Mouse (Mus musculus) lung, postnatal 4 days (tissue): ENCODE measurements at regions not wholly inside any gene's neighbourhood (a gene's known extent, or its start where the extent isn't known, plus 50 kb on each side); places are given as distances from the start of the nearest gene placed in this dataset.
A peak's percentile ranks its signal among the peaks of the same experiment; 100 is the strongest.

Source experiments
- DNase-seq, 2 experiments: peaks; one replicate each; pipeline ENCODE4 v3.0.0; 2021

DNA sequence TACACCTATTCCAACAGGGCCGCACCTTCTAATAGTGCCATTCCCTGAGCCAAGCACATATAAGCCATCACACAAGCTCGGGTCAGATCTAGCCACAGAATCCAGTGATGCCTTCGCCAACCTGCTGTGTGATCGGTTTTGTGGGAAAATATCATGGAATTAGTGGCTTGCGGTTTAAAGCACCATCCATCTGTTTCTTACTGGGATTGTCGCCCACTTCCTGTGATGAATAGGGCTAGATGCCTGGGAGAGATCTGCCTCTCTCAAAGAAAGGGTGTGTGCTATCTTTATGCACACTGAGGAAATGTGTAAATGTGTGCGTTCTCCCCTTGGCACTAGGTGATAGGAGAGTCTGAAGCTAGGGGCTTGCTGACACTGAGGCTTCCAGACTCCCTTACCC is 154.5 kb upstream of the Smim23 start:
- no peak for DNase-seq

DNA sequence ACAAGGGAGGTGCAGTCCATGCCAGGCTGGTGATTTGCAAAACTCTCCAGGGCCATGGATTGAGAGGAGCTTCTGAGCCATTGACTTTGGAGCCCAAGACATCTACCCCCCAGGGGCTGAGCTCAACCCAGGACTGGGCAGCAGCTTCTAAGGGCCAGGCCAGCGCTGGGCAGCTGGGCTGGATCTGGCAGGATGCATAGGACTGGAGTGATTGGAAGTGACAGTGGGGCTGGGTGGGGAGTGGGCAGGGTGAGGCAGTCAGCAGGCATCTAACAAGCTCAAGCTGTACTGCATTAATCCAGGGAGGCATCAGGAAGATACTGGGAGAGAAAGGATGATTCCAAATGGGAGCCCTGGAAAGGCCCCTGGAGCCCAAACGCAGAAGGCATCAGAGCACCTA is 152.2 kb upstream of the Smim23 start:
- DNase-seq = no peak

DNA sequence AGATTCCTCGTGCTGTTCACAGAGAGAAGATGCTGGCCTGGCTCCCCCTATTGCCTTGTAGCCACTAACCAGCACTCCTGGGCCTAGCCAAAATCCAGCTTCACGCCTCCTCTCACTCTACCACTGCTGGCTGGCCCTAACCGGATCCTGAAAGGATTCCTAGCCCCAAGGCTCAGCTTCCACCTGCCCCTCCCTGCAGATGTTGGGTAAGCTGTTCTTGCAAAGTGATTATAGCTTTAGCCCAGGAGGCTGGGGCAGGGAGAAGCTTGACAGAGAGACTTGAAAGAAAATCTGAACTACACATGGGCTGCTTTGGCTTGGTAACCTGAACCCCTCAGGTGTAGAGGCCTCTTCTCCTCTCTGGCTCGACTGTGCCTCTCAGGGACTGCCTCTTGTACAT is 149.0 kb upstream of the Smim23 start:
- DNase-seq = no peak

DNA sequence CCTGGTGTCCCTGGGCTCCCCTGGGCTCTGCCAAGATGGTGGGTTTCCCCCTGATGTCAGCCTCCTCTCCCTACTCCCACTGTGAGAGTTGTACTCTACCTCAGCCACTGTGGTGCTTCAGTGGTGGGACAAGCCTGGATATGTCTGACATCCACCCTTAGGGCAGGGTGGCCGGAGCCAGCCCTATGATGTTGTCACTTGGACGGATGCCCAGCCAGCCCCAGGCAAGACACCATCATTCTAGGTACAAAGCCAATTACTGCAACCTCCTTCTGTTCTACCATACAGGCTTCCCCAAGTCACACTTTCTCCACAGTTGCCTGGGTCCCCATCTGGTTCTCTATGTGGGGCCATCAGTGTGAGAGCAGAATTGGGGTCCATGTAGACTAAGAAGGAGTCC is 141.0 kb upstream of the Smim23 start:
- peak; percentile 20 to 40 for DNase-seq

DNA sequence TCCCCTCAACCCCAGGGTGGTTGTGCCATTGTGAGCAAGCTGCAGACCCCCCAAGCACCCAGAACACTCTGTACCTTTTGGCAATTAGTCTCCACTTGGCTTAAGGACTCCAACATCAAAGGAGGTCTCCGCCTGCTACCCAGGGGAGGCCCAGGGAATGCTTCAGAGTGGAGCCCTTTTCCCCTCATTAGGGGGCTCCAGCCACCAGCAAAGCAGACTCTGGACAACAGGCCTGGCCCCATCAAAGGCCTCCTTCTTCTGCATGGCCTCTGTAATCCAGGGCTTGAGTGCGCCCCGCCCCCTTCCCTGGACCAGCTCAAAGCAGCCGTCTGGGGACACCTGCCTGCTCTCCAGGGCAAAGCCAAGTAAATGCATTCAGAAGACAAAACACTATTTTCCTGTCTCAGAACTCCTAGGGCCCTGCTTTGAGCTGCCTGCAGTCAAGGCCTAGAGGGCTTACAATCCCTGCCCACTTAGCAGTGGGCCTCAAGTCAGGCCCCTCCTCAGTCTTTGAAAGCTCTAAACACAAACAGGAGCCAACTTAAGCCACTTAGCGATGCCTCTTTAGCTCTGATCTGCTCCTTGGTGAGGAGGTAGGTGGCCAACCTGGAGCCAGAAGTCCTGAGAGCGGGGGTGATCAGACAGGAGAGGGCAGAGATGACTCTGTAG is 139.4 kb upstream of the Smim23 start:
- DNase-seq = no peak

DNA sequence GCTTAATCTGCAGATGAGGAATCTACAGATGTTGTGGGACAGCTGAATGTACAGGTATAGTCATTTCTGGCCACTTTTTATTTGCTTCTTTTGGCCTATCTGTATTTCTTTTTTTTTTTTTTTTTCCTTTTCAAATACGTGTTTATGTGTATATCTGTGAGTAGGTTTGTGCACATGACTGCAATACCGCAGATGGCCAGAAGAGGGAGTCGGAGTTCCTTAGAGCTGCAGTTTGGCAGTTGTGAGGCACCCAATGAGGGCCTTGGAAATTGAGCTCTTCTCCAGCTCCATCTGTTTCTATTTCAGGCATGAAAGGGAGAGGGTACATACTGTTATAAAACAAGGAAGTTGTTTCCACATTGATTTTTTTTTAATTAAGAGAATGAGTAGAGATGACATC is 137.2 kb upstream of the Smim23 start:
- DNase-seq = no peak

DNA sequence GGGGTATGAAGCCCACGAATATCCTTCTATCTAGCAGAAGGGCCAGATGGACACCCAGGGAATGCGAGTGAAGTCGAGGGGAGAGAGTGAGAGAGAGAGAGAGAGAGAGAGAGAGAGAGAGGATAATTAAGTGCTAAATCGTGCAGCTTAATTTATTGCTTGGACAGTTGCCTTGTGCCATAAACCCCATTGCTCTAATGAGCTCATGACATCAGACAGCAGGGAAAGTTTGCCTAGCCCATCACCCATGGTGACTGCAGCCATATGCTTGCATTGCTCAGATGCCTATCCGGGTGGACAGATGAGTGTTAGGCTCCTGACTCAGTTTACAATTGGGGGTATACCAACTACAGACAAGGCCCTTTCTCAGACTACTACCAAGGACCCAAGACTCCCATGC is 134.6 kb upstream of the Smim23 start:
- DNase-seq = no peak

DNA sequence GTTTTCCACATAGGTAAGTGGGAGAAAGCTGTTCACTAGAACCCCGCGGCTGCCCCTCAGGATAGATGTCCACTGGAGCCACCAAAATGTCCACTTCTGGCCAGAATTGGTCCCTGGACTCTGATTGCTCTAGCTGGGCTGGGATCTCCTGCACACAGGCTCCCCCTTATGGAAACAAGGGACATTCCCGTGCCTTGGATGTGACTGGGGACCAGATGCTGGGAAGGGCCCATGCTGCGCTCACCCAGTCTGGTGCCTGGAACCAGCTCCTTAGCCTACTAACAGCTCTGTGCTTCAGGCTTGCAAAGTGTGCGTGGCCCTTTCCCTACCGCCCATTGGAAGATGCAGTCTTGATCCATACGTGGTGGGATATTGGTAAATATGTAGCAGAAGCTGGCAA is 132.6 kb upstream of the Smim23 start:
- peak; percentile 39 to 49 for DNase-seq

DNA sequence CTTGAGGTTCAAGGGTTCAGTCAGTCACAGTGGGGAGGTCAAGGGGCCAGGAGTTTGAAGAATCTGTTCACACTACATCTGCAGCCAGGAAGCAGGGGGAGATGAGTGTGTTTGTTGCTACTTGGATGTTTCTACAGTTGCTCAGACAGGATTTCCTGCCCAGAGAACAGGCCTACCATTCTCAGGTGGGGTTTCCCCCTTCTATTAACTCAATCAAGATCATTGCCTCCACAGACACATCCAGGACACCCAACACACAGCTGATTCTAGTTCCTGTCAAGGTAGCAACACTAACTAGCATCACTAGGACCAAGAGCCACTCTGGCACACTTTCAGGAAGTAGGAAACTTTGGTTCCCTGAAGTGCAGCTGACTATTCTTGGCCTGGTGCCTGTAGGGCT is 127.9 kb upstream of the Smim23 start:
- DNase-seq = no peak

DNA sequence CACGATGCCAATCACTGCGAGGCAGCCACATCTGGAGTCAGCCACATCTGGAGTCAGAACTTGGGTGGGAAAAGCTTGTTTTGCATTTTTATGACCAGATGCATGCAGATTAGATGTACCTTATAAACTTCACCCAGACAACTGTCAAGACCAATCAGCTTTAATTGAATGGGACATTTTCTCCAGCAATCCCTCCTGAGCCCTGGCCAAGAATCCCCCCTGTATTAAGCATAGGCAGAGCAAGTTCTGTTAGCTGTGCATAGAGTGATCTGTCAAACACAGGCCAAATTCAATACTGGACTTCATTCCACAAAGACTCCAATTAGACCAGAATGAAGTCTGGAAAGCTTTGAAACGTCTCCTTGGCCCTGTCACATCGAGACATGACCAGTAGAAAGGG is 123.7 kb upstream of the Smim23 start:
- no peak for DNase-seq

DNA sequence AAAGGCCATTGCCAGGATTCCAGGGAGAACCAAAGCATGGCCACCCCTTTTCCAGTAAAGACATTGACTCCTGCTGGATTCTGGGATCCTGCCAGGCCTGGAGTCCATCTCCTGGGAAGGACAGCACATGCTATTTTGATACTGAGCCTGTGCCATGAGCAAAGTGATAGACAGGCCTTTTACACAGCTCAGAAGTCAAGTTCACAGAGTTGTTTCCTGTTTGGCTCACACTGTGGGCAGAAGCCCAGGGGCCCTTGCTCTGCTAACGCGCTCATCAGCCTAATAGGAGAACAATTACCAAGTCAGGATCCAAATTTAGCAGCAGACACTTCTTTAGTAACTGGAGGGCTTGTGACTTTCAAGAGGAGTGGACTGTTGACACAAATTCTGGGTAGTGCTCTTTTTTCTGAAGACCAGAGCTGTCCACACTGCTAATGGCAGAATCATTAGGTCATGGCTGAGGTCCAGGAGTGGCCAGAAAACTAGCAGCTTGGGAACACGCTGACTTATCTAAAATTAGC is 122.1 kb upstream of the Smim23 start:
- DNase-seq = peak; percentile 11 to 41

DNA sequence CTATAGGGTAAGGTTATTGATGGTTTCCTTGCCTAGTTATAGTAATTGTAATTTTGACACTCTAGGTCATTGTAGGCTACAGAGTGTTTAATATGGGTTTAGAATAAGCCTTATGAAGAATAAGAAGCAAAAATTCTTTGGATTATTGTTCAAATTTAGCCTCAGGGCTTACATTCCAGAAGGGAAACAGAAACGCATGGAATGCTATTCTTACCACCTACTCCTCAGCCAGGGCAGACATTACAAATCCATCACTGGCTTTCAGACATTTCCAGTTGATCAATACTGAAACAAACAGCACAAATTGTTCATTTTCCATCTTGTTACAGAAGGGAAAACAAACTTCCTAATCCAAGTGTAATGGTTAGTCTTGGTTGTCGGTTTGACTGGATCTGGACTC is 120.7 kb upstream of the Smim23 start:
- DNase-seq = no peak

DNA sequence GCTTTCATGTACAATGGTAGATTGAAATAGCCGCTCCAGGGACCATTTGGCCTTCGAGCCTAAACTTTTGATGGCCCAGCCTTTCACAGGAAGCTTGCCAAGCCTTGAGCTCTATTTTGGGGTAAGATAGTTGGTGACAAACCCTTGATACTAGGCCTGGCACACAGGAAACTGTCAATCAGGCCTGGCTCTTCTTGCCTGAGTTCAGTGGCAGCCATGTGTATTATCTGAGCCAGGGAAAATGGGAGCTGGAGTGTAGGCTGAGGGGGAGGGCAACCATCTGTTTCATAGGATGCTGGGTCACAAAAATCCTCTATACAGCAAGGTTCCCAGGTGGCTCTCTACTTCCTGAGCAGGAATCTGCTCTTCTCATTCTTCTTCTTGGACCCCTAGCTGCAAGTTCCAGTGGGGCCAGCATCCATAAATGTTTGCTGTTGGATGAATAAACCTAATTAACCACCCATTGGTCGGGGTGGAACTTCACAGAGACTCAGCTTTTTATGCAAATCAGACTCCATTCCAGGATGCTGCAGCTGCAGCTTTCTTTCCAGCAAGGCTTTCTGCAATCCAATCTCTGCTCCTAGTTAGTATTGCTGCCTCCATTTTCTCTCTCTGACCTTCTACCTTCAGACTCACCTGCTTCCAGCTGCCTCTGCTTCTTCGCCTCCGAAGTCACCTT is 117.1 kb upstream of the Smim23 start:
- DNase-seq = no peak

DNA sequence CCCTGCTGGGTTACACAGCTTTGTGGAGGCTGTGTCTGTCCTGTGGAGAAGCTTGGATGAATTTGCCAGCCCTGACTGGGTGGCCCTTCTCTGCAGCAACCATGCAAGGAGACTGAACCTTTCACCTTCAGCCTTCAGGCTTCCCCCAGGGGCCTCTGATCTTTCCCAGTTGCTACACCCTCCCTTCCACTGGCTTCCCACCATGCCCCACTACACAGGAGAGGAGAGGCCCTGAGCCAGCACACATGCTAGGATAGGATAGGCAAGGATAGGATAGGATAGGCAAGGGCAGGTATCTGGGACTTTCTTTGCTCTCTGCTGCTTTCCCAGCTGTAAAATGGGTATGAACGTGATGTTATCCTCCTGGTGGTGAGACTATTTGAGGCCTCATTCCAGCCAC is 114.7 kb upstream of the Smim23 start:
- DNase-seq = no peak

DNA sequence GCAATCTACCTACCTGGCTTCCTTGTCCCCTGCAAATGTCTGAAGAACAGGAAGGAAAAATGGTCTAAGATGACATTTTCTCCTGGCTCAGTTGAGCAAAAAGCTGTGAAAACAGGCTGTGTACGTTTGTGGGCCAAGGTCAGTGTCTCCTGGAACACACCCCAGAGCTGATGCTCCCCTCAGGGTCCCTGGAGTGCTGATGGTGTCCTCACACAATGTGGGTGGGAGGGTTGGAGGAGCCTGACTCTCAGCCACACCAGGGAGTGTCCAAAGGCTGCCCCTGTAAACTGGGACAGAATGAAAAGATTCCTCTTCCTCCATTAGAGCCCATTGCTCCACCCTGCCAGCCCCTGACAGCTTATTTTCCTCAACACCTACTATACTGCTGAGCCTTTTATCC is 112.8 kb upstream of the Smim23 start:
- DNase-seq = peak; percentile 13 to 52

DNA sequence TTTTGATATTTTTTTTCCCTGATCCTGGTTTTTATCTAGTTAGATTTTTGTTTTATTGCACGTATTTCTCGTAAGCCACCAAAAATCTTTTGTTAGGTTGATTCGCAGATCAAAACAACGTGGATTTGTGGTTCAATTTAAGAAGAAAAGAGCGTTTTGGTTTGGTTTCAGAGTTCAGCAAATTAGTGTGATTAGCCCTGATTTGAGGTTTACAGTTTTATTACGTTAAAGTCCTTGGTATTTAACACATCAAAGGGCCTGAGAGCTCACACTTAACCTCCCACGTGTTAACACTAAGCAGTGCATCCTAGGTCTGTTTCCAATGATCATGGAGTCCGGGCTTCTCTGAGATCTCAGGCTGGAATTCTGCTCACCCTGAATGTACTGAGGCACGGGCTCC is 107.5 kb upstream of the Smim23 start:
- DNase-seq = no peak

DNA sequence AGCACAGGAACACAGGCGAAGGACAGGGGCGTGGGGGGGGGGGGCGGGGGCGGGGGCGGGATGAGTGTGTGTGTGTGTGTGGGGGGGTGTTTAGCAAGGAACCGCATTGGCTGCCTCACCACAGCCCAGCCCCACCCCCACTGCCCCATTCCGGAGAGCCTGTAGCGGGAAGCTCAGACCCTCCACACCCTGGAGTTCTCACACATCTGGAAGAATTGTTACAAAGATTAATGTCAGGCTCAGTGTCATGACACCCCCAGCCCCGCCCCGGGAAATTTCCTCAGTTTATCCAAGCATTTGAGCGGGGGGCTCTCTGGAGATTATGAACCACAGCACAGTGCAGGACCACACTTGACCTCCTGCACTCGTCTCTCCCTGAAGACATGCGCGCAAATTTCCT is 106.6 kb upstream of the Smim23 start:
- no peak for DNase-seq

DNA sequence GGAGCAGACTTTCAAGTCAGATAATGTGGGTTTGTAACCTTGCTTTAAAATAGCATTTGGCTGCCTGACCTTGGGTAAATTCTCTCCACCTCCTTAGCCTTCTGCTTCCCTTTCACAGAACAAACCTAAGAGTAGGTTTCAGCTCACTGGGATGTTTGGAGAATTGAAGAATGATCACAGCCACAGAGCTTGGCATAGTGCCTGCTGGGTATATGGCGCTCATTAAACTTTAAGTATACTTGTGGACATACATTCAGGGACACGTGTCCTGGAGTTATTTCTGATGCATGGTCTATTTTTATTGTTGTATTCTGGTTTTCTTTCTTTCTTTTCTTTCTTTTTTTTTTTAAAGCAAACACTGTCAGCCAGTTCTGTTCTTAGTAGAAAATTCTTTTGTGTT is 104.4 kb upstream of the Smim23 start:
- no peak for DNase-seq

DNA sequence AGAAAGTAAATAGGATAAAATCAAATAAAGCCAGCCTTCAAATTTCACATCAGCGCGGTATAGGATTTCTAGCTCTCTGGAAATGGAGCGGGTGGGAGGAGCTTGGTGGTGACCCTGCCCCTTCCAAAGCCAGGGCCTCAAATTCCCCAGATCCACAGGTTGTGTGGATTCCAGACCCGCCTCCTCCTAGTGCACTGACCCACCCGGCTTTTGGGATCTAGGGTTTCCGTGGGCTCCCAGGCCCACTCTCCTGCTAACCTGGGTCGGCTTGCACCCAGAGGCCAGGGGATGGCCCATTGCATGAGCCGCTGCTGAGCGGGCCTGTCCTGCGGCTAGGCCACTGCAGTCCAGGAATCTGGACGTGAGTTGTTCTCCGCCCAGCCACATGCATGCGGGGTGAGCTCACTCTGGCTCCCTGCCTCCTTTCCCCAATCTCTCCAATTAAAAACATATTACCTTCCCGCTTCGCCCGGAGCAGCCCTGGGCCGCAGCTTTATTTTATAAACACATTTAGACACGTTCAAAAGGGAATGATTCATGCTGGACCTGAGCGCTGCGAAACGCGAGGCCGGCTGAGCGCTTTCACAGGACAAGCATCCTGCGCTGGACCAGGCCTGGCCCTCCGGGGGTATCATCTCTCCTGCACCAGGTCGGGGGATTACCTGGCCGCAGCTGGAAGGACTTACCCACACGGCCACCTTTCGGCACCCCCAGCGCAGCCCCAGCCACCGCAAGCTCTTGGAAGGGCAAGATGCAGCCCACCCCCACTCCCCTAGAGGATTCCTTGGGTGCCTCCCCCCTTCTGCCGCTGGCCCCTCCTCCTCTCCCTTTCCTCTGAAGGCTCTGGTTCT is 101.2 kb upstream of the Smim23 start:
- DNase-seq = peak; percentile 57 to 69

DNA sequence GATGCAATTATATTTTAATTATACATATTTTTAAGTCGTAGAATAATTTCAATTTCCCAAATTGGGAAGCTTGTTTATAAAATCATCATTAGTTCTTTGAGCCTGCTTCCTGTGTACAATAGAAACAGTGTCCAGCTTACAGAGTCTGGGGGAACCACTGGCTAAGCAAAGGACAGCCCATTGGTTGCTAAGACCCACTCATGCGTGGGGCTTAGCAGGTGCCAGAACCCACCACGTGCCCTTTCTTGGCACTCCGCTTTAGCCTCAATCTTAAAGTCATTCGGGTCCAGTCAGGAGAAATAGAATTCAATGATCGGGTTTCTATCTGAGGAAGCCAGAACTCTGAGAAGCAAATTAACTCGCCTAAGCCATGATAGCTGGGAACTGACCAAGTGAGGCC is 100.5 kb upstream of the Smim23 start:
- no peak for DNase-seq

DNA sequence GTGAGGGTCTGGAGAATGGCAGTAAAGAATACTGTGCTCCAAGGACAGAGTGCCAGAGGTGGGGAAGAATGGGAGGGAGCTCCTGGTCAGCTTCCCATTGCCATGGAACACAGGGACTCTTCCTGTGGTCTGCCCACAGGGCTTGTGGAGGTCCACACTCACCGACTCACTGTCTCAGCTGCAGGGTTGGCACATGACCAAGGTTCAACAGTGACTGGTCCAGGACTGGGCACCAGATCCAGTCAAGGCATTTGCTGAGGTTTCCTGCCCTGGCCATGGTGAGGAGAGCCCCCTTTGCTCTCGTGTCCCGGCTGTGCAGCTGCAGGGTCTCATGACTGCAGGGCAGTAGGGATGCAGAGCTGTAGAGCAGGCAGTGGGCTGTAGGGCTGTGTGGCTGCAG is 88.7 kb upstream of the Smim23 start:
- no peak for DNase-seq

DNA sequence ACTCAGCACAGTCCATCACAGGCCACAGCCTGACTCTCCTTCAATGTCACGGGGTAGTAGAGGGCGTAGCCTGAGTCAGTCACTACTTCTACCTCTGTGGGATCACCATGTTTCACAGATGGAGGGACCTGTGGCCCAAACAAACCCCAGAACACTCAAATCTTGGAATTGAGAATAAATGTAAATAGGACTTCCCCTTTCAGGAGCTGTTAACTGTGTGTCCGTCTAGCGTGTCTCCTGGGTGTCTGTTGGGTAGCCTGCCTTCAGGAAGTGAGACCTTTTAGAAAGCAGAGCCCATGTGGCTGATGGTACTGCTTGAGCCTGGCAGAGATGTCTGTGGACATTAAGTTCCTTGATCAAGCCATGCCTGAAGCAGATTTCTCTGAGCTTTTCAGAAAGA is 87.4 kb upstream of the Smim23 start:
- no peak for DNase-seq

DNA sequence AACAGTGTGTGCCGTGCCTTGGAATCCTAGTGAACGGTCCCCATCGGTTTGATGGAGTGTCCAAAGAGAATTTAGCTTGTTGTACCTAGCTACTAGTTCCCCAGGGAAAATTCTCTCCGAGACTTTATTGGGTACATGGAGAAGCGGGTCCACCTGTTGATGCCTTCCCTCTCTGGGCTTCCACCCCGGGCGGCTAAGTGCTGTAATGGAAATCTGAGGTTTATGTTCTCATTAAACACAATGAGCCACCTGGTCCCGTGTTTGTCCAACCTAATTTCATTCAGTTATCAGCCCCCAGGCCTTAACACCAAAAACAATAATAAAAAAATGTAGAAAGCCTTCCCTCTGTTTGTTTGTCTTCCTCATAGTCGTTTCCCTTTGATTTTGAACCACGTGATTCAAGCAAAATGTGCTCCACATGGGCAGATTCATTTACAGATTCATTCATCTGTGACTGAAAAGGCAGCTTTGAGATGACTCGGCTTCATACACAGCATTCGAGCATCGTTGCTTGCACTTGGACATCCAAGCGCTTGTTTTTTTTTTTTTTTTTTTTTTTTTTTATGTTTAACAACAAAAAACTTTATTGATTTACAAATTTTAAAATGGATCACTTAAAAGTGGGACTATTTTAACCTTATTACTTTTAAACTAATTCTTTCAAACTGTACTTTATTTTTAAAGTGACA is 84.5 kb upstream of the Smim23 start:
- no peak for DNase-seq
